Mouse (Mus musculus) right cerebral cortex, postnatal 36 days (tissue): ENCODE measurements at regions not wholly inside any gene's neighbourhood (a gene's known extent, or its start where the extent isn't known, plus 50 kb on each side); places are given as distances from the start of the nearest gene placed in this dataset.
A peak's percentile ranks its signal among the peaks of the same experiment; 100 is the strongest.

Experiments used
- DNase-seq, 2 experiments: peaks; one replicate each; pipeline ENCODE4 v3.0.0; 2022; ENCODE audit warnings: low spot score in 2 of 2, mixed read lengths in 1 of 2

GRCm38 (mm10) chr16:75663871-75664270 lies 71.2 kb downstream of the Rbm11 start:
- DNase-seq, result no peak

GRCm38 (mm10) chr16:75667589-75667988 lies 74.9 kb downstream of the Rbm11 start:
- peak; percentile 21 to 54 for DNase-seq

GRCm38 (mm10) chr16:75672112-75672511 lies 79.5 kb downstream of the Rbm11 start:
- no peak for DNase-seq

GRCm38 (mm10) chr16:75675871-75676270 lies 83.2 kb downstream of the Rbm11 start:
- peak in 1 of 2 experiments; percentile 2 for DNase-seq

GRCm38 (mm10) chr16:75677180-75677579 lies 84.5 kb downstream of the Rbm11 start:
- no peak for DNase-seq
